Mouse (Mus musculus): ENCODE results near the gene Acy3. TPM values are rescaled to one million over a fixed set of nuclear protein-coding genes. Genes with fewer than 3 reads are reported as not detected.

Acy3 gene
- polyA plus RNA-seq, 1 experiment from 2014 or later, result 10.4 TPM

Other genes starting within 250 kb of the Acy3 start
- gene Kmt5b, start 219.1 kb upstream of the Acy3 start, polyA plus RNA-seq (2015; fragmentation: Nextera tagmentation; extraction: Ambion mirVana), result 17.7 and 17.9 TPM in 2 replicates
- gene Chka, start 134.8 kb upstream of the Acy3 start, polyA plus RNA-seq (2015; fragmentation: Nextera tagmentation; extraction: Ambion mirVana), result 22.6 and 23.5 TPM in 2 replicates
- gene Tcirg1, start 79.4 kb upstream of the Acy3 start, polyA plus RNA-seq (2015; fragmentation: Nextera tagmentation; extraction: Ambion mirVana), result 22.7 and 25.1 TPM in 2 replicates
- 361 and 400 TPM in 2 replicates for gene Ndufs8, start 73.8 kb upstream of the Acy3 start, polyA plus RNA-seq (2015; fragmentation: Nextera tagmentation; extraction: Ambion mirVana)
- 2.2 and 2.3 TPM in 2 replicates for gene Aldh3b1, start 56.8 kb upstream of the Acy3 start, polyA plus RNA-seq (2015; fragmentation: Nextera tagmentation; extraction: Ambion mirVana)
- gene Unc93b1, start 51.4 kb upstream of the Acy3 start, polyA plus RNA-seq (2015; fragmentation: Nextera tagmentation; extraction: Ambion mirVana), result 12.4 and 13.6 TPM in 2 replicates
- not detected in 2 replicates for gene Aldh3b3, start 27.9 kb upstream of the Acy3 start, polyA plus RNA-seq (2015; fragmentation: Nextera tagmentation; extraction: Ambion mirVana)
- 0.06 TPM in 1 of 2 replicates, not detected in the other for gene Aldh3b2, start 14.2 kb upstream of the Acy3 start, polyA plus RNA-seq (2015; fragmentation: Nextera tagmentation; extraction: Ambion mirVana)
- not detected in 2 replicates for gene Tbx10, start 6.2 kb downstream of the Acy3 start, polyA plus RNA-seq (2015; fragmentation: Nextera tagmentation; extraction: Ambion mirVana)
- gene Nudt8, start 14.0 kb downstream of the Acy3 start, polyA plus RNA-seq (2015; fragmentation: Nextera tagmentation; extraction: Ambion mirVana), result 51.7 and 60.0 TPM in 2 replicates
- 4.1 and 5.4 TPM in 2 replicates for gene Gm49405, start 14.1 kb downstream of the Acy3 start, polyA plus RNA-seq (2015; fragmentation: Nextera tagmentation; extraction: Ambion mirVana)
- gene Doc2g, start 16.7 kb downstream of the Acy3 start, polyA plus RNA-seq (2015; fragmentation: Nextera tagmentation; extraction: Ambion mirVana), result 80.5 and 99.3 TPM in 2 replicates
- gene Ndufv1, start 26.2 kb downstream of the Acy3 start, polyA plus RNA-seq (2015; fragmentation: Nextera tagmentation; extraction: Ambion mirVana), result 407 and 462 TPM in 2 replicates
- gene Gstp1, start 51.4 kb downstream of the Acy3 start, polyA plus RNA-seq (2015; fragmentation: Nextera tagmentation; extraction: Ambion mirVana), result 380 and 421 TPM in 2 replicates
- 5.1 and 5.9 TPM in 2 replicates for gene Gstp2, start 59.5 kb downstream of the Acy3 start, polyA plus RNA-seq (2015; fragmentation: Nextera tagmentation; extraction: Ambion mirVana)
- 0.29 and 0.61 TPM in 2 replicates for gene Gstp3, start 73.0 kb downstream of the Acy3 start, polyA plus RNA-seq (2015; fragmentation: Nextera tagmentation; extraction: Ambion mirVana)
- gene Cabp2, start 95.0 kb downstream of the Acy3 start, polyA plus RNA-seq (2015; fragmentation: Nextera tagmentation; extraction: Ambion mirVana), result not detected in 2 replicates
- 64.5 and 64.9 TPM in 2 replicates for gene Cdk2ap2, start 110.6 kb downstream of the Acy3 start, polyA plus RNA-seq (2015; fragmentation: Nextera tagmentation; extraction: Ambion mirVana)
- 18.2 and 21.8 TPM in 2 replicates for gene Pitpnm1, start 113.4 kb downstream of the Acy3 start, polyA plus RNA-seq (2015; fragmentation: Nextera tagmentation; extraction: Ambion mirVana)
- gene Aip, start 139.3 kb downstream of the Acy3 start, polyA plus RNA-seq (2015; fragmentation: Nextera tagmentation; extraction: Ambion mirVana), result 84.3 and 96.3 TPM in 2 replicates
- not detected in 2 replicates for gene Gpr152, start 153.2 kb downstream of the Acy3 start, polyA plus RNA-seq (2015; fragmentation: Nextera tagmentation; extraction: Ambion mirVana)
- gene Cabp4, start 157.5 kb downstream of the Acy3 start, polyA plus RNA-seq (2015; fragmentation: Nextera tagmentation; extraction: Ambion mirVana), result not detected in 2 replicates
- 107 and 122 TPM in 2 replicates for gene Coro1b, start 162.0 kb downstream of the Acy3 start, polyA plus RNA-seq (2015; fragmentation: Nextera tagmentation; extraction: Ambion mirVana)
- 1.2 and 1.4 TPM in 2 replicates for gene Ptprcap, start 167.0 kb downstream of the Acy3 start, polyA plus RNA-seq (2015; fragmentation: Nextera tagmentation; extraction: Ambion mirVana)
- 46.0 and 47.1 TPM in 2 replicates for gene Rps6kb2, start 176.8 kb downstream of the Acy3 start, polyA plus RNA-seq (2015; fragmentation: Nextera tagmentation; extraction: Ambion mirVana)
- 4.4 and 5.0 TPM in 2 replicates for gene Carns1, start 188.9 kb downstream of the Acy3 start, polyA plus RNA-seq (2015; fragmentation: Nextera tagmentation; extraction: Ambion mirVana)
- 2.0 and 2.7 TPM in 2 replicates for gene Tbc1d10c, start 204.7 kb downstream of the Acy3 start, polyA plus RNA-seq (2015; fragmentation: Nextera tagmentation; extraction: Ambion mirVana)
- 642 and 729 TPM in 2 replicates for gene Ppp1ca, start 205.5 kb downstream of the Acy3 start, polyA plus RNA-seq (2015; fragmentation: Nextera tagmentation; extraction: Ambion mirVana)
- 21.3 and 22.2 TPM in 2 replicates for gene Rad9a, start 215.1 kb downstream of the Acy3 start, polyA plus RNA-seq (2015; fragmentation: Nextera tagmentation; extraction: Ambion mirVana)
- 1.1 and 1.9 TPM in 2 replicates for gene Clcf1, start 227.7 kb downstream of the Acy3 start, polyA plus RNA-seq (2015; fragmentation: Nextera tagmentation; extraction: Ambion mirVana)
- not detected in 2 replicates for gene AC109138.7, start 227.8 kb downstream of the Acy3 start, polyA plus RNA-seq (2015; fragmentation: Nextera tagmentation; extraction: Ambion mirVana)
- gene Pold4, start 245.3 kb downstream of the Acy3 start, polyA plus RNA-seq (2015; fragmentation: Nextera tagmentation; extraction: Ambion mirVana), result 19.9 and 23.5 TPM in 2 replicates